In the genomic region with DNA sequence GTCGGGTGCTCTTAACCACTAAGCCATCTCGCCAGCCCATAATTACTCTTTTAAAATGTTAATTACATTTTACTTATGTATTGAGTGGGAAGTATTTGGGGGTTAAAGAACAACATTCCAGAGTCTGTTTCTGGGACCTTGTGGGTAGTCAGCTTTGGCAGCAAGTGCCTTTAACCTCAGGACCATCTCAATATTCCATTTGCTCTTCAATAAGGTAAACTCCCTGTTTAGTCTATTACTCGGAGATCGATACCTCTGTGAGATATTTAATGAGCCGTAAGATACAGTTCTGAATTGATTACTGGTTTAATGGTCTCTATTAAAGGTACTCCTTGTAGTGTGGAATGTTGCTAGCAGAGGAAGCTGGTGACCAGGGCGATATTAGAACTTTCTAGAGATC, we compare ENCODE assay signal across 8 mouse cellular contexts. TPM values are rescaled to one million over a fixed set of nuclear protein-coding genes. Genes with fewer than 3 reads are reported as not detected.
DNase-seq lines count a peak whose midpoint lies in the region; ATAC-seq and TF ChIP-seq lines count a peak whose summit lies in the region.

No protein-coding gene starts in this region.

- peak overlapping the region; percentile 75 for H3K4me2 ChIP-seq in lung, embryonic 14.5 days
- peak overlapping the region; percentile 57; the same call in 1 of the 2 replicates for H3K4me2 ChIP-seq in forebrain, embryonic 11.5 days (ENCODE audit: low read depth, low read length, severe bottlenecking)
- peak overlapping the region; percentile 62 for H3K4me2 ChIP-seq in neural tube, embryonic 14.5 days (ENCODE audit: low read depth, low read length)

- no peak overlapping the region for H3K9ac ChIP-seq in lung, embryonic 14.5 days
- no peak overlapping the region for H3K9ac ChIP-seq in forebrain, embryonic 11.5 days (ENCODE audit: low read length)
- H3K9ac ChIP-seq in neural tube, embryonic 14.5 days (replicated peaks; ENCODE audit: low read depth, low read length): no peak overlapping the region

- H3K4me3 ChIP-seq in lung, embryonic 14.5 days (ENCODE audit: low read depth, low read length): peak overlapping the region; percentile 72
- peak overlapping the region; percentile 80; the same call in 1 of the 2 replicates for H3K4me3 ChIP-seq in forebrain, embryonic 11.5 days (ENCODE audit: low read depth, low read length)
- H3K4me3 ChIP-seq in limb, embryonic 10.5 days: peak overlapping the region; percentile 72
- peak overlapping the region; percentile 87 for H3K4me3 ChIP-seq in neural tube, embryonic 14.5 days (ENCODE audit: low read depth, low read length)
- H3K4me3 ChIP-seq in cerebellum, adult 2 months (replicated peaks; ENCODE audit: insufficient read depth, low read depth, low read length): no peak overlapping the region

- H3K4me1 ChIP-seq in lung, embryonic 14.5 days (ENCODE audit: insufficient read depth): no peaks in the 10 kb centered on the region
- H3K4me1 ChIP-seq in forebrain, embryonic 11.5 days (replicated peaks; ENCODE audit: control insufficient read depth, insufficient read depth, low read length): no peaks in the 10 kb centered on the region
- H3K4me1 ChIP-seq in limb, embryonic 10.5 days: peaks cover 13% of the 10 kb centered on the region
- no peaks in the 10 kb centered on the region for H3K4me1 ChIP-seq in neural tube, embryonic 14.5 days (ENCODE audit: control insufficient read depth, insufficient read depth, low read length)
- H3K4me1 ChIP-seq in cerebellum, adult 2 months (ENCODE audit: control insufficient read depth, insufficient read depth, low read length): peaks cover 15% of the 10 kb centered on the region

- H3K27me3 ChIP-seq in lung, embryonic 14.5 days (ENCODE audit: insufficient read depth, low read length): no peaks in the 10 kb centered on the region
- H3K27me3 ChIP-seq in forebrain, embryonic 11.5 days (ENCODE audit: control insufficient read depth, insufficient read depth, low read length): no peaks in the 10 kb centered on the region
- H3K27me3 ChIP-seq in limb, embryonic 10.5 days (ENCODE audit: low read depth, poor library complexity, severe bottlenecking): no peaks in the 10 kb centered on the region
- H3K27me3 ChIP-seq in neural tube, embryonic 14.5 days (ENCODE audit: control insufficient read depth, insufficient read depth, low read length): no peaks in the 10 kb centered on the region
- no peaks in the 10 kb centered on the region for H3K27me3 ChIP-seq in cerebellum, adult 2 months (ENCODE audit: control insufficient read depth, insufficient read depth, low read length)

- H3K9me3 ChIP-seq in lung, embryonic 14.5 days (ENCODE audit: low read depth, low read length): no peaks in the 10 kb centered on the region
- no peaks in the 10 kb centered on the region for H3K9me3 ChIP-seq in forebrain, embryonic 11.5 days (ENCODE audit: control insufficient read depth, low read length)
- no peaks in the 10 kb centered on the region for H3K9me3 ChIP-seq in limb, embryonic 10.5 days (replicated peaks)
- no peaks in the 10 kb centered on the region for H3K9me3 ChIP-seq in neural tube, embryonic 14.5 days (ENCODE audit: control insufficient read depth, low read length)

- TF ChIP-seq POLR2A in cerebellum, adult 2 months (IDR thresholded peaks at IDR 0.05; ENCODE audit: borderline replicate concordance, insufficient read depth, low read length): no peak

- no peak for ATAC-seq in lung, embryonic 14.5 days (ENCODE audit: insufficient read depth)
- no peak for ATAC-seq in forebrain, embryonic 11.5 days (replicated peaks; ENCODE audit: low FRiP score)
- ATAC-seq in neural tube, embryonic 14.5 days (ENCODE audit: low read depth): no peak

- TF ChIP-seq CTCF in lung, embryonic 14.5 days (IDR thresholded peaks at IDR 0.05; ENCODE audit: low read depth): no peak
- TF ChIP-seq CTCF in cerebellum, adult 2 months (IDR thresholded peaks at IDR 0.05; ENCODE audit: borderline replicate concordance, insufficient read depth, low read depth, low read length): no peak

- no peak for DNase-seq in lung, embryonic 14.5 days
- DNase-seq in lung, postnatal 36 days: no peak
- DNase-seq in forebrain, embryonic 11.5 days (ENCODE audit: low spot score): no peak
- DNase-seq in limb, embryonic 10.5 days (ENCODE audit: low spot score): no peak
- DNase-seq in embryo, embryonic 10 days (ENCODE audit: low spot score): no peak
- DNase-seq in cerebellum, adult 2 months: no peak
- DNase-seq in layer of hippocampus, adult 9-10 months (ENCODE audit: low spot score): no peak

- 43% methylated on average over 6 of the region's 6 CpGs for WGBS in lung, embryonic 14.5 days
- 48% methylated on average over 6 of the region's 6 CpGs for WGBS in forebrain, embryonic 11.5 days
- WGBS in limb, embryonic 10.5 days: 58% methylated on average over 6 of the region's 6 CpGs
- WGBS in neural tube, embryonic 14.5 days: 34% methylated on average over 6 of the region's 6 CpGs
- 31% methylated on average over 6 of the region's 6 CpGs for WGBS in cerebellum, adult 2 months

- no peaks in the 10 kb centered on the region for H3K36me3 ChIP-seq in lung, embryonic 14.5 days (ENCODE audit: insufficient read depth)
- H3K36me3 ChIP-seq in forebrain, embryonic 11.5 days (ENCODE audit: control insufficient read depth, insufficient read depth, low read length): no peaks in the 10 kb centered on the region
- H3K36me3 ChIP-seq in limb, embryonic 10.5 days: no peaks in the 10 kb centered on the region
- no peaks in the 10 kb centered on the region for H3K36me3 ChIP-seq in neural tube, embryonic 14.5 days (ENCODE audit: control insufficient read depth, insufficient read depth, low read length)

- H3K27ac ChIP-seq in lung, embryonic 14.5 days (ENCODE audit: low read depth): no peak overlapping the region
- no peak overlapping the region for H3K27ac ChIP-seq in forebrain, embryonic 11.5 days (ENCODE audit: low read depth, low read length)
- peak overlapping the region; percentile 42; the same call in 1 of the 2 replicates for H3K27ac ChIP-seq in limb, embryonic 10.5 days
- H3K27ac ChIP-seq in neural tube, embryonic 14.5 days (ENCODE audit: low read depth, low read length): no peak overlapping the region
- no peak overlapping the region for H3K27ac ChIP-seq in cerebellum, adult 2 months (ENCODE audit: insufficient read depth, low read length)

RNA-seq across cellular contexts. Expression of a gene that starts 1.0 kb away (rescaled TPM):
- 29.5 and 30.2 TPM in 2 replicates for polyA plus RNA-seq in lung, embryonic 14.5 days (2014; fragmentation: Nextera tagmentation; extraction: Ambion mirVana)
- 21.9 and 24.2 TPM in 2 replicates for polyA plus RNA-seq in forebrain, embryonic 11.5 days (2014; fragmentation: Nextera tagmentation; extraction: Ambion mirVana)
- 24.6 and 28.3 TPM in 2 replicates for polyA plus RNA-seq in limb, embryonic 10.5 days (2016; fragmentation: Nextera tagmentation; extraction: Ambion mirVana)
- 37.1 and 41.0 TPM in 2 replicates for polyA plus RNA-seq in neural tube, embryonic 14.5 days (2014; fragmentation: Nextera tagmentation; extraction: Ambion mirVana)
- polyA plus RNA-seq in cerebellum, adult 2 months (2012; rRNA removed): 28.0 and 28.7 TPM in 2 replicates

RNA-seq across cellular contexts. Expression of a gene that starts 45.9 kb away (rescaled TPM):
- polyA plus RNA-seq in lung, embryonic 14.5 days (2014; fragmentation: Nextera tagmentation; extraction: Ambion mirVana): 7.5 and 9.1 TPM in 2 replicates
- polyA plus RNA-seq in forebrain, embryonic 11.5 days (2014; fragmentation: Nextera tagmentation; extraction: Ambion mirVana): 2.2 and 2.9 TPM in 2 replicates
- polyA plus RNA-seq in limb, embryonic 10.5 days (2016; fragmentation: Nextera tagmentation; extraction: Ambion mirVana): 1.0 and 1.2 TPM in 2 replicates
- polyA plus RNA-seq in neural tube, embryonic 14.5 days (2014; fragmentation: Nextera tagmentation; extraction: Ambion mirVana): 2.8 and 3.0 TPM in 2 replicates
- 3.4 and 3.6 TPM in 2 replicates for polyA plus RNA-seq in cerebellum, adult 2 months (2012; rRNA removed)
